Comparison of ENCODE assay signal across 12 mouse cellular contexts in genomic region chr14:121678445-121678844, GRCm38 (mm10).
A peak's percentile ranks its signal among the peaks of the same experiment; 100 is the strongest.
DNase-seq lines count a peak whose midpoint lies in the region; ATAC-seq lines count a peak whose summit lies in the region.
"Had no signal": no experiment of that assay in that cellular context is flagged by ENCODE, and none has a peak within 500 bp of the region (broad histone marks: within the 10 kb centered on the region; RNA-seq: fewer than 3 reads in every experiment).

No protein-coding gene starts in this region.

- no peaks in the 10 kb centered on the region for H3K36me3 ChIP-seq in limb, embryonic 12.5 days
- no peaks in the 10 kb centered on the region for H3K36me3 ChIP-seq in limb, embryonic 10.5 days
- H3K36me3 ChIP-seq in kidney, embryonic 16.5 days (ENCODE audit: insufficient read depth, low read length), result peaks cover 2% of the 10 kb centered on the region; the same call in 1 of the 2 replicates
- H3K36me3 ChIP-seq: hindbrain, embryonic 12.5 days had no signal

- no peak overlapping the region for H3K4me3 ChIP-seq in limb, embryonic 12.5 days (replicated peaks)
- no peak overlapping the region for H3K4me3 ChIP-seq in limb, embryonic 10.5 days
- H3K4me3 ChIP-seq in kidney, embryonic 16.5 days (ENCODE audit: low read length), result no peak overlapping the region
- H3K4me3 ChIP-seq: hindbrain, embryonic 12.5 days; megakaryocyte, embryonic 14.5 days had no signal

- DNase-seq in heart, adult 8-10 months (ENCODE audit: low spot score), result peak; percentile 48
- no peak for DNase-seq in heart, postnatal 25 days (ENCODE audit: low spot score)
- DNase-seq in limb, embryonic 10.5 days (ENCODE audit: low spot score), result no peak
- DNase-seq in lung, postnatal 25 days (ENCODE audit: low spot score), result peak; percentile 35
- no peak for DNase-seq in gastrocnemius, postnatal 14 days
- DNase-seq: cerebellum, postnatal 36 days; layer of hippocampus, adult 9-11 months had no signal

- H3K4me1 ChIP-seq in limb, embryonic 12.5 days (replicated peaks), result peaks cover 41% of the 10 kb centered on the region
- H3K4me1 ChIP-seq in limb, embryonic 10.5 days, result peaks cover 31% of the 10 kb centered on the region
- peaks cover 46% of the 10 kb centered on the region for H3K4me1 ChIP-seq in kidney, embryonic 16.5 days (ENCODE audit: insufficient read depth, low read length)
- H3K4me1 ChIP-seq: megakaryocyte, embryonic 14.5 days had no signal

- no peak overlapping the region for H3K9ac ChIP-seq in limb, embryonic 12.5 days (replicated peaks)
- no peak overlapping the region for H3K9ac ChIP-seq in kidney, embryonic 16.5 days (replicated peaks; ENCODE audit: low read length)
- H3K9ac ChIP-seq: hindbrain, embryonic 12.5 days had no signal

- H3K27me3 ChIP-seq in limb, embryonic 12.5 days, result no peaks in the 10 kb centered on the region
- H3K27me3 ChIP-seq in limb, embryonic 10.5 days (ENCODE audit: low read depth, poor library complexity, severe bottlenecking), result no peaks in the 10 kb centered on the region
- H3K27me3 ChIP-seq in kidney, embryonic 16.5 days (ENCODE audit: insufficient read depth, low read length), result no peaks in the 10 kb centered on the region
- H3K27me3 ChIP-seq: hindbrain, embryonic 12.5 days had no signal

- H3K27ac ChIP-seq in limb, embryonic 12.5 days, result 0 out of 2 replicates have a peak overlapping the region, but pooled peaks have one; percentile 53
- no peak overlapping the region for H3K27ac ChIP-seq in limb, embryonic 10.5 days
- H3K27ac ChIP-seq in kidney, embryonic 16.5 days (ENCODE audit: low read length), result peak overlapping the region; percentile 70
- H3K27ac ChIP-seq: hindbrain, embryonic 12.5 days had no signal

- intact Hi-C loops in heart, postnatal 25 days (cut with DNase I), result loop anchor here (2.0 kb wide), 1 partner anchor 16 kb away; no protein-coding TSS in a partner anchor
- intact Hi-C loops in gastrocnemius, postnatal 14 days (cut with DNase I; ENCODE audit: low total_unique reads), result no loop called here

- peak; percentile 65; the same call in 1 of the 2 replicates for ATAC-seq in limb, embryonic 12.5 days (ENCODE audit: insufficient number of reproducible peaks, insufficient read depth, low FRiP score, low TSS enrichment, low read depth)
- ATAC-seq in kidney, embryonic 16.5 days (ENCODE audit: low FRiP score, low TSS enrichment), result no peak
- no peak for ATAC-seq in frontal cortex, adult (ENCODE audit: low TSS enrichment)

- H3K9me3 ChIP-seq in limb, embryonic 12.5 days, result 0 out of 2 replicates have a peak, but pooled peaks cover under 1% of the 10 kb centered on the region
- no peaks in the 10 kb centered on the region for H3K9me3 ChIP-seq in limb, embryonic 10.5 days (replicated peaks)
- H3K9me3 ChIP-seq in kidney, embryonic 16.5 days (ENCODE audit: low read length), result no peaks in the 10 kb centered on the region
- H3K9me3 ChIP-seq: hindbrain, embryonic 12.5 days; megakaryocyte, embryonic 14.5 days had no signal

- H3K4me2 ChIP-seq in limb, embryonic 12.5 days, result no peak overlapping the region
- no peak overlapping the region for H3K4me2 ChIP-seq in kidney, embryonic 16.5 days (replicated peaks; ENCODE audit: low read depth, low read length)
- H3K4me2 ChIP-seq: hindbrain, embryonic 12.5 days had no signal

- WGBS in limb, embryonic 12.5 days, result 45% methylated on average over 10 of the region's 10 CpGs
- 66% methylated on average over 10 of the region's 10 CpGs for WGBS in limb, embryonic 10.5 days
- 36% methylated on average over 10 of the region's 10 CpGs for WGBS in kidney, embryonic 16.5 days

Comparison
In these comparisons a context has a peak if more than half of its experiments do, and no peak if none do; other contexts are left out.
1. DNase-seq: peak in heart, adult 8-10 months (single experiment) and lung, postnatal 25 days (single experiment); none in heart, postnatal 25 days (single experiment), limb, embryonic 10.5 days (single experiment) and gastrocnemius, postnatal 14 days (single experiment).